Mouse (Mus musculus) embryonic facial prominence, embryonic 10.5 days (tissue): ENCODE data around the gene Higd1b. TPM values are rescaled to one million over a fixed set of nuclear protein-coding genes. Genes with fewer than 3 reads are reported as not detected.

Experiments used
- DNase-seq: peaks from one replicate; pipeline ENCODE4 v3.0.0-alpha.2; 2017; ENCODE audit warnings: low spot score
- H3K27ac ChIP-seq: fragments of 300-500 bp; sonication (generic); replicated peaks from 2 replicates; pipeline ENCODE4 v1.5.1; 2016; ENCODE audit warnings: mild to moderate bottlenecking
- H3K27me3 ChIP-seq: fragments of 300-500 bp; sonication (generic); replicated peaks from 2 replicates; pipeline ENCODE4 v1.6.1; 2016; ENCODE audit warnings: low read depth, mild to moderate bottlenecking; ENCODE audit not compliant: poor library complexity, severe bottlenecking
- H3K36me3 ChIP-seq: fragments of 300-500 bp; sonication (generic); replicated peaks from 2 replicates; pipeline ENCODE4 v1.6.1; 2016; ENCODE audit warnings: mild to moderate bottlenecking, moderate library complexity
- H3K4me1 ChIP-seq: fragments of 300-500 bp; sonication (generic); 2 replicates; pipeline ENCODE4 v1.6.1; 2016
- H3K4me3 ChIP-seq: fragments of 300-500 bp; sonication (generic); 2 replicates; pipeline ENCODE4 v1.5.1; 2016; ENCODE audit warnings: mild to moderate bottlenecking, moderate library complexity
- H3K9me3 ChIP-seq: fragments of 300-500 bp; sonication (generic); 2 replicates; pipeline ENCODE4 v1.6.1; 2016; ENCODE audit warnings: mild to moderate bottlenecking
- whole genome bisulfite sequencing: fragments of 180-500 bp; shearing (Covaris S2); methylation state at CpG from one replicate; pipeline ENCODE4 v1.1.7; 2016; 5-methylcytosine and 5-hydroxymethylcytosine counted together
- polyA plus RNA-seq: library from polyadenylated mRNA; unstranded; fragments of >200 nt; fragmentation: Nextera tagmentation; extraction: Ambion mirVana; gene quantifications from 2 replicates; pipeline ENCODE4 v1.2.1, GENCODE M21; 2016

Higd1b gene
- not detected in 2 replicates for polyA plus RNA-seq

DNA sequence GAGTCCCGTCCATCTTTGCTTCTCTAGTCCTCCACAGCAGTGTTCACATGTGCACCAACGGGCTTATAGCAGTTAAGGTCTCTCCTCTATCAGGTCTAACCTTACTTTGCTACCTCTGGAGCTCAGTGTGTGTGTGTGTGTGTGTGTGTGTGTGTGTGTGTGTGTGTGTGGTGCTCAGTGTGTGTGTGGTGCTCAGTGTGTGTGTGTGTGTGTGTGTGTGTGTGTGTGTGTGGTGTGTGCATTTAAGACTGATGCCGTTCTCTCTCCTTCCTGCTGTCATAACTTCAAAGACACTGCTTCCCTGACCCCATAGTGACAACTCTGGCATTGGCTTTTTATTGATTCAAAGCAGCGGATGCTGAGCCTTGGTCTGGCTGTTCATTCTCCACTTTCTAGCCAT lies at the start of gene Higd1b:
Gene Higd1b (plus strand): TSS at position 301 of the 400 bp plus-strand sequence.
- no peak within 1 kb of the TSS for H3K4me3 ChIP-seq
- no peak for DNase-seq
- 0 out of 2 replicates have a peak, but pooled peaks cover 6% of the 10 kb centered on the region for H3K27me3 ChIP-seq
- no peak within 1 kb of the TSS for H3K27ac ChIP-seq
- peaks cover 52% of the 10 kb centered on the region for H3K36me3 ChIP-seq
- H3K9me3 ChIP-seq: no peaks in the 10 kb centered on the region
- WGBS: 80% methylated on average over 4 of the region's 4 CpGs
- 0 out of 2 replicates have a peak, but pooled peaks cover 6% of the 10 kb centered on the region for H3K4me1 ChIP-seq

DNA sequence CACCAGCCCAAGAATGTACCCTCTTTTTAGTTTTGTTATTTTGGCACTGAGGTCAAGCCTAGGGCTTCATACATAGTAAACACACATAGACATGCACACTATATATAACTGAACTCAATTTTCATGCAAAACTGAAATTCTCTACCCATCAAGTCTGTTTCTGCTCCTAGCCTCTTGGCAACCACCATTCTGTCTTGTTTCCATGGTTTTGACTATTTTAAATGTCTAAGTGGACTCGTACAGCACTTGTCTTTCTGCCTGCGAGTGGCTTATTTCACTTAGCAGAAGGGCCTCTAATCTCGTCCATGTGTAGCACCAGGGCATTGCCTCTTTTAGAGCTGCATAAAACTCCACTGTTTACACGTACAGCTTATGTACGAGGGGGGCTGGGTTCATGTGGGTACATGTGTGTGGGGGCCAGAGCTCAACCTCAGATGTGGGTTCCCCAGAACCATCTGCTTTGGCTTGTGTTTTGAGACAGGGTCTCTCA lies 47.9 kb upstream of the Higd1b start:
- H3K27ac ChIP-seq: no peak overlapping the region
- peaks cover 10% of the 10 kb centered on the region for H3K4me1 ChIP-seq
- no peak overlapping the region for H3K4me3 ChIP-seq
- H3K27me3 ChIP-seq: no peaks in the 10 kb centered on the region
- 82% methylated on average over 5 of the region's 5 CpGs for WGBS
- H3K36me3 ChIP-seq: no peaks in the 10 kb centered on the region
- DNase-seq: no peak
- no peaks in the 10 kb centered on the region for H3K9me3 ChIP-seq

DNA sequence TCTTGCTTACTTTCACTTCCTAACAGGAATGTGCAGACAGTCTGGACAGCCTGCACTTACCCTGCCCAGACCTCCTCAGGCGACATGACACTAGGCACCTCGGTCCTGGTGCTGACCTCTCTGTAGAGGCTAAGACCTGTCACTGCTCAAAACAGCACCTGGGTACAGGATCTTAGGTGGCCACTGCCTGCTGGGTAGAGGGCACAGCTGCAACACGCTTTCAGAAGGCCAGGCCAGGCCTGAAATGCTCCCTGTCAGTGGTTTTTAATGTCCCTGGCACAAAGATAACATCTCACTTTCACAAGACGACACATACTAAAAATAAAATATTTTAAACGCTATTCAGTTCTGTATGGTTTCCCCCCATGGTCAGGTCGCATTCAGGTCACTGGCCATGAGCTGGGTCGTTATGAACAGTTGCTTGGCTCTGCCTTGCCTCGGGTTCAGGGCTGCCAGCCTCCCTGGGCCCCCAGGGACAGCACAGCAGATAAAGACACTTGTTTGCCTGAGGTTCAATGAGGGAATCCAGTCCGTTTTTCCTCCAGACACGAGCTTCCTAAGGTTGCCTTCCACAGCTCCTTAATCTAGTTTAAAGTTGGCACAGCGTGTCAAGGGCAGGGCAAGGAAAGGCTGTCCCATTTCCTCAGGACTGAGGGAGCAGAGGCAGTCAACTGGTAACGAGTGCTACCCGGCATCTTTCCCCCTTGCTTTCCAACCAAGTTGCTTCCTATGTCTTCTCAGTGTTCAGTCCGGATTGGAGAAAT lies 43.8 kb upstream of the Higd1b start:
- 63% methylated on average over 14 of the region's 14 CpGs for WGBS
- Histone ChIP-seq H3K4me1 (peaks cover 10% of the 10 kb centered on the region), H3K27me3 (no peaks in the 10 kb centered on the region), H3K36me3 (peaks cover 20% of the 10 kb centered on the region), H3K27ac (no peak overlapping the region; the same call in 1 of the 2 replicates), H3K9me3 (no peaks in the 10 kb centered on the region), H3K4me3 (no peak overlapping the region)
- DNase-seq: no peak

DNA sequence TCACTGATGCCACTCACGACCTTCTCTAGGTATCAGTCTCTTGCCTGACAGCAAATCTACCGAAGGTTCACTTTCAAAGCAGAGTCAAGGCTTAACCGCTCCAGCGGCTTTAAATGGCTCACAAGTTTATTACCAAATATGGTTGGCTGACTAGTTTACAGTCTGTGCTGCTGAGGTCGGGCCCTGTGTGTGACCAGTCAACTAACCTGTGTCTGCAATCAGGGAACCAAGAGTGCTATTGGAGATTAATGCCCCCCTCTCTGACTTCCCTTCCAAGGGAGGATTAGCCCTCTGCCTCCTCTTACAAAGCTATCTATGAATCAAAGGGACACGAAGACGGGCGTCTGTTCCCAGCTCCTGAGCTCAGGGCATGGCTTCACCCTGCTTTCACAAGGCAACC lies 41.5 kb upstream of the Higd1b start:
- WGBS: 68% methylated on average over 8 of the region's 8 CpGs

DNA sequence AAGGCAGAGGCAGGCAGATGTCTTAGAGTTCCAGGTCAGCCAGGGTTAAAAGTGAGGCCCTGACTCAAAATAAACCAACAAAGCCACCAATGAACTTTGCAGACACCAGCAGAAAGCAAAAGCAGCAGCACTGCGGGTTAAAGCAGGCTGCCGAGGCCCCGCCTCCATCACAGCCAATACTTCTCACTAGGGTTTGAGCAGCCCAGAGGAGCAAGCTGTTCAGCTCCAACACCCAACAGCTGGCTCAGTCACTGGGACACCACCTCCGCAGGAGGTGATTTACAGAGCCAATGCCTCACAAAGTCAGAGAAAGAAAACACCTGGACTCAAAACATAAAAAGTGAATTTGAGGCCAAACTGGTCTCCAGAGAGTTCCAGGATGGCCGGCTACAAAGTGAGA lies 32.2 kb upstream of the Higd1b start:
- H3K4me1 ChIP-seq: no peaks in the 10 kb centered on the region
- H3K36me3 ChIP-seq: peaks cover 83% of the 10 kb centered on the region
- no peak for DNase-seq
- no peaks in the 10 kb centered on the region for H3K9me3 ChIP-seq
- WGBS: 85% methylated on average over 5 of the region's 5 CpGs
- no peaks in the 10 kb centered on the region for H3K27me3 ChIP-seq
- no peak overlapping the region for H3K4me3 ChIP-seq
- no peak overlapping the region for H3K27ac ChIP-seq

More for the DNA sequence above, 41.5 kb upstream of the Higd1b start:
- Histone ChIP-seq H3K4me1 (peaks cover 10% of the 10 kb centered on the region), H3K27ac (no peak overlapping the region), H3K9me3 (no peaks in the 10 kb centered on the region), H3K4me3 (no peak overlapping the region), H3K36me3 (peaks cover 43% of the 10 kb centered on the region), H3K27me3 (no peaks in the 10 kb centered on the region)
- no peak for DNase-seq

DNA sequence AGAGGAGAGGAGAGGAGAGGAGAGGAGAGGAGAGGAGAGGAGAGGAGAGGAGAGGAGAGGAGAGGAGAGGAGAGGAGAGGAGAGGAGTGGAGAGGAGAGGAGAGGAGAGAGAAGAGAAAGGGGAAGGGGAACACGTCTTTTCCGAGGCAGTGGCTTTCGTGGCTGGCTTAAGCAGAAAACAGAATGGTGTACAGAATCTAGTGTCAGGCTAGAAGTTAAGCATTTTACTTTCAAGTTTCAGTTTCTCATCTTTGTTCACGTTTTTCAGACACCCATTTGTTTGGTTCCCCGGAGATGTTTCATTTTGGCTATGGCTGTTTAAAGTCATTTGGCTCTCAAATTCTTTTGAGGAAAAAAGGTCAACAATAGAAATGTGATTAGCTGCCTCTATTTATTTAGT lies 27.4 kb upstream of the Higd1b start:
- H3K9me3 ChIP-seq: no peaks in the 10 kb centered on the region
- WGBS: 82% methylated on average over 5 of the region's 5 CpGs
- H3K36me3 ChIP-seq: peaks cover 57% of the 10 kb centered on the region

DNA sequence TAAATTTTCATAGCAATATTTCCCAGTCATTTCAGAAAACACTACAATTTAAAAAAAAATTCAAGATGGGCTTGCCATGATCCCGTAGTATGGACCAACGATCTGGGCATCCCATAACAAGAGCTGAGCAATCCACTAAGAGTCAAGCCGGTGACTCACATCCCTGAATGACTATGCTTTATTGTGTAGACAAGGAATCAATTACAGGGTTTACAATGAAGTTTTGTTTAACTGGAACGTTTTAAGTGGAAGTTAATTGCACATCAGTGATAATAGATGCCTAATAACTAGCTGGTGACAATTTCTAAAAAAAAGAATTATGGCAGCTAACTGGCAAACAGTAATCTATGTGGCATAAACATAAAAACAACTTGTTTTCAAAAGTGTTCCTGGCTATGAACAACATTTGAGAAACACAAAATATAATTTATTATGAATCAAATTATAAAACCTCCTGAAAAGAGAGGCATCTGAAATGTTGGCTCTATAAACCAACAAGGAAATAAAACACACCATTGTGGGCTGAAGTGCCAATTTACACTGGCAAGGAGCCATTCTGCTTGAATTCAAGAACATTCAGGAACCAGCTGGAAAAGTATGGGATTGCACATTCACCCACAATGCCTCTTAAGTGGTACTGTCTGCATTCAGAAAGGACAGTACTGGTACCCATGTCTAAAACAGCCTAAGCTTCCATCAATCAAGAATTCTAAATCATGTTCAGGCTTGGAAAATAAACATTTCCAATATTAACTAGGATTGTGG lies 24.7 kb upstream of the Higd1b start:
- Histone ChIP-seq H3K4me3 (no peak overlapping the region), H3K27me3 (no peaks in the 10 kb centered on the region), H3K36me3 (peaks cover 31% of the 10 kb centered on the region), H3K4me1 (peaks cover 15% of the 10 kb centered on the region), H3K27ac (no peak overlapping the region), H3K9me3 (no peaks in the 10 kb centered on the region)
- DNase-seq: no peak
- WGBS: 60% methylated on average over 4 of the region's 4 CpGs

More for the DNA sequence above, 27.4 kb upstream of the Higd1b start:
- Histone ChIP-seq H3K27ac (no peak overlapping the region), H3K4me1 (0 out of 2 replicates have a peak, but pooled peaks cover 2% of the 10 kb centered on the region), H3K4me3 (no peak overlapping the region), H3K27me3 (no peaks in the 10 kb centered on the region)
- no peak for DNase-seq

DNA sequence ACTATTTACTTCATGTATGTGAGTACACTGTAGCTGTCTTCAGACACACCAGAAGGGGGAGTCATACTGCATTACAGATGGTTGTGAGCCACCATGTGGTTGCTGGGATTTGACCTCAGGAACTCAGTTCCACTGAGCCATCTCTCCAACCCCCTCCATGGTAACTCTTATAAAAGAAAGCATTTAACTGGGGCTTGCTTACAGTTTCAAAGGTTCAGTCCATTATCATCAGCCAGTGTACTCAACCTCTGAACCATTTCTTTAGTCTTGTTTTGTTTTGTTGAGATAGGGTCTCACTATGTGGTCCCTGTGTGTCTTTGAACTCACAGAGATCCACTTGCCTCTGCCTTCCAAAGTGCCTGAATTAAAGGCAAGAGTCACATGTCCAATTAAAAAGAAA lies 20.8 kb upstream of the Higd1b start:
- H3K4me1 ChIP-seq: peaks cover 37% of the 10 kb centered on the region
- peaks cover 15% of the 10 kb centered on the region for H3K36me3 ChIP-seq
- no peaks in the 10 kb centered on the region for H3K9me3 ChIP-seq
- no peaks in the 10 kb centered on the region for H3K27me3 ChIP-seq
- no peak overlapping the region for H3K4me3 ChIP-seq
- no peak for DNase-seq
- H3K27ac ChIP-seq: no peak overlapping the region

DNA sequence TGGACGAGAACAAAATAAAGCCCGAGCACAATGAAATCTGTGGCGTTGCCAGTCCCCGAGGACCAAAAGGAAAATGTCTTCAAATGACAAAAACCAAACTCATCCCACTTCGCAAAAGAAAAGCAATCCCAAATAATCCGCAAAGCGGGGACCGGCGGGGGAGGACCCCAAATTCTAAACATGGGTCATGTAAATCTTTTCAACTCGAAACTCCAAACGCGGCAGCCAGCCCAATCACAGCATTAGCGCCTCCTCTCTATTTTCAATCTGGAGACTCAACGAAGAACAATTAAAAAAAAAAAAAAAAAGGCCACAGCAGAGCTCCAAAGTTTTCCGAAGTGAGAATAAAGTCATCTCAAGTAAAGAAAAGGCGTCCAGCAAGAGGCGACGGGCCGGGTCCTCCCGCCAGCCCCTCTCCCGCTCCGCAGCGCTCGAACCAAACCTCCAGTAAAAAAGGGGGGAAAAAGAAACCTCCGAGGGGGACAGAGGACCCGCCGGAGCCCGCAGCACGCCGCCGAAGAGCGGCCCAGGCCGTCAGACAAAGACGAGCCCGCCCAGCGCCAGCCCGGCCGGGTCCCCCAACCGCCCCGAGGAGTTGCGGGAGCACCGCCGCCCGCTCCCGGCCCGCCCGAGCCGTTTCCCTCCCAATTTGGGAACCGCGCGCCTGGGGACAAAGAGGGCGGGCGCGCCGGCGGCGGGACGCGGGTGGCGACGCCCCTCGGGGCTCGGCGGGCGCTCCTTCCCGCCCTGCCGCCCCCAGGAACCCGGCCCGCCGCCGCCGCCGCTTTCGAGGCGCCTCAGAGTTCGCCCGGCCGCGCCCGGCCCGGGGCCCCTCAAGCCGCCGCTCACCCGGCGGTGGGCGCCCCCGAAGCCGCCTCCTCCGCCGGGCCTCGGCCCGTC lies 17.3 kb upstream of the Higd1b start:
- H3K9me3 ChIP-seq: no peaks in the 10 kb centered on the region
- peak; percentile 76 for DNase-seq
- H3K36me3 ChIP-seq: no peaks in the 10 kb centered on the region
- peak overlapping the region; percentile 100 for H3K27ac ChIP-seq
- H3K27me3 ChIP-seq: 0 out of 2 replicates have a peak, but pooled peaks cover 6% of the 10 kb centered on the region
- H3K4me1 ChIP-seq: peaks cover 44% of the 10 kb centered on the region
- WGBS: under 1% methylated on average over 92 of the region's 92 CpGs
- H3K4me3 ChIP-seq: peak overlapping the region; percentile 94

DNA sequence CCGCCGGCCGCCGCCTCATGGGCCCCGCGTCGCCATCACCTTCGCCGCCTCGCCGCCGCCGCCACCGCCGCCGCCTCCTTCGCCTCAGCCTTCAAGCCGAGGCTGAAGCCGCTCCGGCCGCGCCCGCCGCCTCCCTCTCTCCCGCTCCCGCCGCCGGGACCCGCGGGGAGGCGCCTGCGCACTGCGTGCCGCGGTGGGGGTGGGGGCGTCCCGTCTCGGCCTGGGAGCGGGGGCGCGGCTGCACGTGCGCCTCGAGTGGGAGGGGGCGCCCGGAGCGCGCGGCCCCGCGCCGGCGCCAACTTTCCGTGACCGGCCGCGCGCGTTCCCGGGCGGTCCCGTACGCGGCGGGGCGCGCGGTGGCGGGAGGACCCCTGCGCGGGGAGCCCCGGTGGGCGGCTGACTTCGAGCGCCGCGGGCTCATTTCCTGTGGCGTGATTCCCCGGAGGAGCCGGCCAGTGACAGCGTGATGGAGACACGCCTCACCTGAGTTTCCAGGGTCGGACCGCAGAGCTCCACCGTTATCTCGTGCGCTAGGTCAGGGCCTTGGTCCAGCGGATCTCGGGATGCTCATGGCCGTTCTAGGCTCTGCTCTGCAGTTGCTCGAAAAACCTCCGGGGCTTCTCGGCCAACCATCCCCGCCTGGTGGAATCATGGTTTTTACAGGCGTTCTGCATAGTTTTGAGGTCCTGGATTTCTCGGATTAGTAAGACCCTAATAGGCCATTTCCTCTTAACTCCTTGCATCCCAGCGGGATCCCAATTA lies 16.4 kb upstream of the Higd1b start, which contains the start of gene Gjc1:
Gene Gjc1 (minus strand): TSS at position 680 of the 762 bp plus-strand sequence.
- H3K27me3 ChIP-seq: 0 out of 2 replicates have a peak, but pooled peaks cover 6% of the 10 kb centered on the region
- H3K4me1 ChIP-seq: peaks cover 41% of the 10 kb centered on the region
- H3K9me3 ChIP-seq: no peaks in the 10 kb centered on the region
- DNase-seq: peak; percentile 88
- peak within 1 kb of the TSS; percentile 94 for H3K4me3 ChIP-seq
- under 1% methylated on average over 89 of the region's 97 CpGs for WGBS
- H3K27ac ChIP-seq: peak within 1 kb of the TSS; percentile 100
- no peaks in the 10 kb centered on the region for H3K36me3 ChIP-seq

DNA sequence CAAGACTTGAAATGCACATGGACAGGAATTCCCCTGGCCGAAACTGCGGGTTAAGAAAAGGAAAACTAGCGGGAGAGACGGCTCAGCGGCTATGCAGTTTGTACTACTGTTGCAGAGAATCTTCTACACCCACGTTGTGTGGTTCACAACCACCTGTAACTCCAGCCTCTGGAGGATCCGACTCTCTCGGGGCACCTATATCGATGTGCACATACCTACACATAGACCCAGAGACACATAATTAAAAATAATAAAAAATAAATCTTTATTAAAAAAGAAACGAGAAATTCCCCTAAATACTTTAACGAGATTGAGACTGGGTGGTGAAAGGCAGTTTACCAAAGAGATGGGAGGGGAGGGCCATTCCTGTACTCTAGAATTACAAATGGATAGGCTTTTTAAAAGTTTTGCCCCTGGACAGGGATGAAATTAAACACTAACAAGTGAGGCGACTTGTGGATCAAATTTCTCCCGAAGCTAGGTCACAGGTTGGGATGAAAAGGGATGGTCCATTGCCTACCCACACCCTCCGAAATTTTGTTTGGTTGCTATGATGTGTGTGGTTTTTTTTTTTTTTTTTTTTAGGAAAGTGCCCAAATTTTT lies 15.8 kb upstream of the Higd1b start:
- Histone ChIP-seq H3K27me3 (0 out of 2 replicates have a peak, but pooled peaks cover 8% of the 10 kb centered on the region), H3K9me3 (no peaks in the 10 kb centered on the region), H3K4me3 (peak overlapping the region; percentile 94), H3K27ac (peak overlapping the region; percentile 100), H3K36me3 (no peaks in the 10 kb centered on the region), H3K4me1 (peaks cover 37% of the 10 kb centered on the region)
- DNase-seq: no peak
- 4% methylated on average over 14 of the region's 14 CpGs for WGBS
